Mouse (Mus musculus) liver, embryonic 14.5 days (tissue): ENCODE measurements around the gene Avpr2.

Experiments
- CTCF ChIP-seq: IDR thresholded peaks from 2 replicates; pipeline ENCODE4 v1.5.1; 2016; ENCODE audit warnings: antibody characterized with exemption, low read depth, control low read depth
- EP300 ChIP-seq: IDR thresholded peaks from 2 replicates; pipeline ENCODE4 v1.6.1; 2016; ENCODE audit warnings: antibody characterized with exemption, low read depth

DNA sequence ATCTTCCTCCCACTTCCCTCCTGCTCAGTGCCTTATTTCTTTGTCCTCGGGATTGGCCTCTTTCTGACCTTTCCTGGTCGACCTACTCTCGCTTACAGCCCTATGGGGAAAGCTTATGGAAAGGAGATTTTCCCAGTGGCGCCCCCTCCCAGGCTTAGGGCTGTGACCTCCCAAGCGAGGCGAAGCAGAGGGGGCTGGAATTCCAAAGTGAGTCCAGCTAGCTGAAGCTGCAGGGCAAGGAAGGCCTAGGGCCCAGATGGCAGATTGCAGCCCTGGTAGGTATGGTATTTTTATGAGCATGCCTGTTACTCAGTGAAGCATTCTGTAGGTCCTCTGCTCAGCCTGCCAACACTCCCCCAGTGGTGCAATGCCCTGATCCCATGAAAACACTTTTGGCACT lies 10.4 kb upstream of the Avpr2 start:
- TF ChIP-seq CTCF (no peak), EP300 (no peak)
